Mouse (Mus musculus): ENCODE measurements around the gene Tpra1.

DNA sequence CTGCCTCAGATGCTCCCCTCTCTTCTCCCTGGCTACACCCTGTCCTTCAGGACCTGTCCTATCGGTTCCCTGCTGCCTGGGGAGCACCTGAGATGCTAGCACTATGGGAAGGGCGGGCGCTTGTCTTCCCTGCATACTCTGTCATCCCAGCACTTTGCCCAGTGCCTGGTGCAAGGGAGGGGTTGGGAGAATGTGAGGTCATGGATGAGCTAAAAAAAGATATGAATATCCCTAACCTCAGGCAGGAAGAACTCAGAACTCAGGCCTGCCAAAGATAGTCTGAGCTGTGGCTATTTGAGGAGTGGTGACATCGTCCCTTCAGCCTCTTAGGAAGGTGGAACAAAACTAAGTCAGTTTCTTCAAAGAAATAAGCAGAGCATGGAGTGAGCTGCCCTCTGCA, 39.6 kb downstream of the Tpra1 start:
- TF ChIP-seq CTCF (IDR thresholded peaks at IDR 0.05; ENCODE audit: extremely low read depth, insufficient read length, insufficient replicate concordance, low read depth, low read length): no peak
- no peak for TF ChIP-seq POLR2A (IDR thresholded peaks at IDR 0.05; ENCODE audit: low read depth, low read length)
